Mouse (Mus musculus) E14TG2a.4 (cell line): ENCODE measurements around the gene Rtn4.

Source experiments
- H3K27me3 ChIP-seq: 2 replicates; pipeline ENCODE4 v1.6.1; 2014; ENCODE audit warnings: low read length, control low read depth; ENCODE audit not compliant: insufficient read depth
- H3K36me3 ChIP-seq: 2 replicates; pipeline ENCODE4 v1.6.1; 2014; ENCODE audit warnings: low read length, control low read depth; ENCODE audit not compliant: insufficient read depth
- H3K4me1 ChIP-seq: replicated peaks from 2 replicates; pipeline ENCODE4 v1.6.1; 2014; ENCODE audit warnings: low read depth, low read length, control low read depth
- H3K4me3 ChIP-seq: replicated peaks from 2 replicates; pipeline ENCODE4 v1.5.1; 2014; ENCODE audit warnings: mild to moderate bottlenecking, low read length
- H3K9me3 ChIP-seq: 2 replicates; pipeline ENCODE4 v1.6.1; 2014; ENCODE audit warnings: low read length, control low read depth
- CTCF ChIP-seq: conservative IDR thresholded peaks from 2 replicates; pipeline ENCODE4 v1.5.1; 2014; ENCODE audit warnings: low read length
- NANOG ChIP-seq: IDR thresholded peaks from 2 replicates; pipeline ENCODE4 v1.6.1; 2014; ENCODE audit warnings: borderline replicate concordance, low read length, mixed read lengths
- POU5F1 ChIP-seq: IDR thresholded peaks from 2 replicates; pipeline ENCODE4 v1.6.1; 2014; ENCODE audit warnings: low read length, borderline replicate concordance

Rtn4 gene

DNA sequence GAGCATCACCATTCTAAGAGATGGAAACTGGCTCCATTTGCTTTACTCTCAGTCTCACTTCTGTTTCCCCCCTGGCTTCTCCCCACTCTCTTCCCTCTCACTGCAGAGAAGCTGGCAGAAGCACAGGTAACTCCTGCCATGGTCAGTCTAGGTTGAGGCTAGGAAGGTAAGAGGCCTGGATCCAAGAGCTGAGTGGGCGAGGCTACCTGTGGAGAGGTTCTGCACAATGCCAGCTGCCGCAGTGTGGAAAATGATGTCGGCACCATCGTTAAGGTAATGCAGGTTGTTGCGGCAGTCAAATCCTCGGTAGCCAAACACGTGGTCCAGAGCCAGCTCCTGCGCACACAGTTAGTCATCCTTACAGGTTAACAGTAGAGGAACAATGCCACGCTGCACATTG, 68.6 kb downstream of the Rtn4 start:
- H3K4me1 ChIP-seq: no peaks in the 10 kb centered on the region
- H3K4me3 ChIP-seq: no peak overlapping the region
- peaks cover 3% of the 10 kb centered on the region; the same call in 1 of the 2 replicates for H3K27me3 ChIP-seq
- TF ChIP-seq NANOG (no peak), POU5F1 (no peak), CTCF (no peak)
- no peaks in the 10 kb centered on the region for H3K9me3 ChIP-seq
- H3K36me3 ChIP-seq: no peaks in the 10 kb centered on the region

DNA sequence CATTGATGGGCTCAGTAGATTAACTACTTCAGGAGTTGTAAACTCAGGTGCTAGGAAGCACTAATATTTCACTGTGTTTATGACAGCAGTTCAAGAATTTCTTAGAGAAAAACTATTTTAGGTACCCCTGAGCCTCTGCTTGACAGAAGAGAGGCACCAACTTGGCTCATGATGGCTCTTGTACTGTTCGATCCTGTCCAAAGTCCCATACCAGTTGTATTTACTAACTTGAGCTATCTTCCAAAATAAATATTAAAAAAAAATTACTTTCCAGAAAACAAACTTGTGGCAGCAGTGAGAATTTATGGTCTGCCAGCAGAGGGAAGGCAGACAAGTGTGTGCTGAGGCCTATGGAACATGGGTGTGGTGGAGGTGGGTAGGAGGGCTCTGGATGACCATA, 70.0 kb downstream of the Rtn4 start:
- no peak overlapping the region for H3K4me3 ChIP-seq
- no peak for TF ChIP-seq CTCF
- no peak for TF ChIP-seq NANOG
- TF ChIP-seq POU5F1: no peak
- H3K9me3 ChIP-seq: no peaks in the 10 kb centered on the region
- H3K27me3 ChIP-seq: peaks cover 7% of the 10 kb centered on the region; the same call in 1 of the 2 replicates
- H3K36me3 ChIP-seq: no peaks in the 10 kb centered on the region
- no peaks in the 10 kb centered on the region for H3K4me1 ChIP-seq

DNA sequence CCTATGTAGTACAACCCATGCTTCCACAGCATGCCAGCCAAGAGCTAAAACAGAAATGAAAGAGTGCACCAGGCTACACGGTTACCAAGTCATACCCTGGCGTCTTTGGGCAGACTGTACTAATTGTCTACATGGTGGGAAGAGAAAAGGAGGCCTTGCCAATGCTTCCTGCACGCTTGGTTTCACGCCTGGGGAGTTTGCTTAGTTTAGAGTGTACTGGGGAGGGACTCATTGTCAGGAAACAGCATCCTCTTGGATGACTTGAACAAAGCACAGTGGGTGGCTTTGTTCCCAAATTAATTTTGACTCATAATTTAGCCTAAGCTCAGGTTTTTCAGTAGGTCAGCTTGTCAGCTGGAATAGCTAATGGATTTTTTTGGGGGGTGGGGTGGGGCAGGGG, 72.3 kb downstream of the Rtn4 start:
- no peaks in the 10 kb centered on the region for H3K36me3 ChIP-seq
- peaks cover 7% of the 10 kb centered on the region; the same call in 1 of the 2 replicates for H3K27me3 ChIP-seq
- H3K4me1 ChIP-seq: no peaks in the 10 kb centered on the region
- H3K9me3 ChIP-seq: no peaks in the 10 kb centered on the region
- H3K4me3 ChIP-seq: no peak overlapping the region
- TF ChIP-seq CTCF: no peak
- TF ChIP-seq NANOG: no peak
- no peak for TF ChIP-seq POU5F1

DNA sequence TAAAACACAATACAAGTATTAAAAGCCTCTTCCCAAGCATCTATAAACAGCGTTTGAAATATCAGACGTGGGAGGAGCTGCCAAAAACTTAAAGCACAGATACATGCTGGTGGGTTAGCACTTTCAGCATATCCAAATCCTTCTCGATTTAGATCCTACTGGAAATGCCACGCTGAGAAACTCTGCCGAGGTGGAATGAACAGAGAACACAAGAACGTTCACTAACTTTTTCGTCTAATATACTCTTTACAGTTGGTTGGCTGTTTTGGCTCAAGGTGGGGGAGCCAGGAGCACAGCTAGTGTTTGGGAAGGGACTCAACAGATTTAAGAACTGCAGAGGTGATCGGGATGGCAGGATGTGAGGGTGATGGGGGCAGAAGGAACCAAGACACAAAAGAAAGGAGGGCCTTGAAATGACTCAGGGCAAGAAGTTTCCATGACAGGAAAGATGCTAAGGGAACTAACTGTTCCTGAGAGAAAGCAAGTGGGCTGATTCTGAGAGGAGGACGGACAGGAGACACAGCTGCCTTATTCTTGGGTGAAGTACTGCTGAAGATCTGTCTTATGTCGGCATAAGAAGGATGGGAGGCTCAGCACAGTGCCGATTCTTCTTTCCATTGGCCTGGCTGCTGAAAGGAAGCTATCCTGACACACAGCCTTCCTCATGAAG, 73.7 kb downstream of the Rtn4 start:
- Histone ChIP-seq H3K36me3 (no peaks in the 10 kb centered on the region), H3K4me3 (no peak overlapping the region), H3K9me3 (no peaks in the 10 kb centered on the region), H3K27me3 (peaks cover 7% of the 10 kb centered on the region; the same call in 1 of the 2 replicates), H3K4me1 (no peaks in the 10 kb centered on the region)
- TF ChIP-seq POU5F1: no peak
- TF ChIP-seq CTCF: no peak
- TF ChIP-seq NANOG: no peak

DNA sequence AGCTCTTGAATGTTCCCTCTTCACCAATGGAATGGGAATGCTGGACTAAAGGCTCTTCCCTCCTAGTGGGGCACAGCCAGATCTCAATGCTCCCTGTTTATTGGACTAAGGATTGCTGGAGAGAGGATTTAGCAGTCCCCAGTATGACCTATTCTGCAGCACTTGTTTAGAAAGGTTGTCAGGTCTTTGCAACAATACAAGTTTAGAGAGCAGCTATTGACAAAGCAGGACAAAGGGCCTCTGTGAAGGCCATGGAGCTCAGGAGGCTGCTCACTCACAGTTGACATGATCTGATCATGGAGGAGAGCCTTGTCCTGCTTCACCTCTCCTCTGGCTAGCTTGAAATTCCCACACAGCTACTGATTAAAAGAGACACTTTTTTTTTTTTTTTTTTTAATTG, 75.8 kb downstream of the Rtn4 start:
- no peaks in the 10 kb centered on the region for H3K9me3 ChIP-seq
- no peak for TF ChIP-seq CTCF
- no peak for TF ChIP-seq NANOG
- no peak for TF ChIP-seq POU5F1
- no peaks in the 10 kb centered on the region for H3K36me3 ChIP-seq
- H3K4me1 ChIP-seq: no peaks in the 10 kb centered on the region
- H3K27me3 ChIP-seq: peaks cover 7% of the 10 kb centered on the region; the same call in 1 of the 2 replicates
- H3K4me3 ChIP-seq: no peak overlapping the region

DNA sequence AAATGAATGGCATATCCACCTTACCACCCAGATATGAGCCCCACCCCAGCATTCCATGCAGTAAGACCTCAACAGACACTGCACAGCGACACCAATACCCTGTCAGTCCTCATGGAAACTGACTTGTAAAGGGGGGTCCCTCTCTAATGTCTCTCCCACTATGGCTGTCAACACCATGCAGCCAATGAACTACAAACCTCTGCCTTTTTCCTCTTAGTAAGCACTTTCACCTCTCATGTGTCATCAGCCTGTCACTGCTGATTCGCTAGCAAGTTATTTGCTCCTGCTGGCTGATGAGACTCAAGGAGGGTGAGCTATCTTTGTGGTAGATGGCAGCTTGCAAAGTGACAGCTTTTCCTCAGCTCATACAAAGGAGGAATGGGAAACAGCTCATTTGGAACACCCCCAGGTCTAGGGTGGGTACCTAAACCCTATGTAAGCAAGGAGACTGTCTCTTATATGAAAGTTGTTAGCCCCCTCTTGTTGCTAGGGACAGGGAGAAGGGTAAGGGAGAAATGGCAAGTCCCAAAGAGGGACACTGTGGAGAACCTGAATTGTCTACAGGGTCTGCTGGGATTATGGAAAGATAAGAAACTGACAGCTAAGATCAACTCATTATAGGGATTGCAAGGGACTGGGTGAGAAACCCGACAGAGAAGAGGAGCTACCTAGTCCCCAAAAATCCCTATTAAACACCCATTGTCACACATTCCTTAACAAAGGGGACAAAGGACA, 78.1 kb downstream of the Rtn4 start:
- Histone ChIP-seq H3K4me3 (no peak overlapping the region), H3K9me3 (no peaks in the 10 kb centered on the region)

DNA sequence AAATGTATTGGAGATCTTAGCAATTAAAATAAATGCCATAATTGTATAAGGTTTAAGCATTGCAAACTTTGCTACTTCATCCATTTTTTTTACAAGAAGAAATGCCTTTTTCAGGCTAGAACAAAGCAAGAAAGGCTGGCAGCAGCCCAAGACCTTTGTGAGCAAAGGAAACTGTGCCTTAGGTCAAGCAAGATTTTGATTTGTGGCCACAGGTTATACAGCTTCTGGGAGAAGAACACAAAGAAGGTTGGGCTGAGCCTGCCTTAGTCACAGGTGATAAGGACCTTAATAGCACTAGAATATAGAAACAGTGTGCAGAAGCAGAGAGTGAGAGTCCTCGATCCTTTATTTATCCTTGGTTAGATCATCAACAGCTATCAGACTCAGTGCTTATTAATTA, 79.5 kb downstream of the Rtn4 start:
- TF ChIP-seq POU5F1: no peak
- TF ChIP-seq NANOG: no peak
- no peak for TF ChIP-seq CTCF
- Histone ChIP-seq H3K4me3 (no peak overlapping the region), H3K36me3 (no peaks in the 10 kb centered on the region), H3K27me3 (no peaks in the 10 kb centered on the region), H3K9me3 (no peaks in the 10 kb centered on the region), H3K4me1 (no peaks in the 10 kb centered on the region)

More for the DNA sequence above, 78.1 kb downstream of the Rtn4 start:
- H3K27me3 ChIP-seq: 0 out of 2 replicates have a peak, but pooled peaks cover 4% of the 10 kb centered on the region
- no peaks in the 10 kb centered on the region for H3K4me1 ChIP-seq
- H3K36me3 ChIP-seq: no peaks in the 10 kb centered on the region
- no peak for TF ChIP-seq CTCF

DNA sequence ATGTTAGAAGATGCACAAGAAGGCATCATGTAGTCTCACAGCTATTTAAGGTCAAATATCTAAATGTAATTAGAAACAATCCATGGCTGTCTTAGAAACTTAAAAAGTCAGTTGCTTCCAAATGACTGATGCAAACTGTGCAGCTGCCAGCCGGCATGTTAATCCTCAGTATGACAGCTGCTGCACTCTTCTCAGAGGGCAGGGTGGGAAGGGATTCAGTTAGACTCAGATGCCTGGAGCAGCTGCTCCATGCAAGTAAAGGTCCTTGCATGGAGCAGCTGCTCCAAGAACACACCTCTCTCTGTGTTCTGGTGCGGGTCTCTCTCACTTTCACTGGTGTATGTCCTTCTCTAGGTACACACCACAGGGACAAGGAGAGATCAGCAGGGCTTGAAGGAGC, 81.5 kb downstream of the Rtn4 start:
- no peaks in the 10 kb centered on the region for H3K27me3 ChIP-seq
- no peaks in the 10 kb centered on the region for H3K9me3 ChIP-seq
- no peaks in the 10 kb centered on the region for H3K36me3 ChIP-seq
- TF ChIP-seq NANOG: no peak
- TF ChIP-seq CTCF: no peak
- TF ChIP-seq POU5F1: no peak
- peaks cover 7% of the 10 kb centered on the region for H3K4me1 ChIP-seq
- H3K4me3 ChIP-seq: no peak overlapping the region
